Mouse (Mus musculus): ENCODE data around the gene Hk1. TPM values are rescaled to one million over a fixed set of nuclear protein-coding genes. Genes with fewer than 3 reads are reported as not detected.
"Not testable (repeated sequence)": the region's sequence is repeated elsewhere in the genome, so short reads cannot be mapped to it uniquely, and the experiment has no call there.

Hk1 gene
- polyA plus RNA-seq, 1 experiment from 2014 or later, result 24.1 TPM

DNA sequence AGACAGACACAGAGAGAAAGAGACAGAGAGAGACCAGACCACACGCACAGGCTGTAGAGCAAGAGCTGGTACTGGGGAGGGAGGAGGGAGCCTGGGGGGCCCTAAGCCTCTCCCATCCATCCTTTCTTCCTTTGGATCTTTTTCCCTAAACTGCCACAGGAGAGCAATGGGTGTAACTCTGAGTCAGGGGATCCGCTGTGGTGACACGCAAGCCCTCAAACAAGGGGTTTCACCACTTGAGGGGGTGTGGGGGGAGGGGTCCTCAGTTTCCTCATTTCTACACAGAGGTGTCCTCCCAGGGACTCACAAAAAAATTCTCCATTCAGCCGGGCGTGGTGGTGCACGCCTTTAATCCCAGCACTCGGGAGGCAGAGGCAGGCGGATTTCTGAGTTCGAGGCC is 48.4 kb downstream of the Hk1 start:
- no peaks in the 10 kb centered on the region for H3K27me3 ChIP-seq (replicated peaks; ENCODE audit: control insufficient read depth, insufficient read depth, low read length)
- no peak overlapping the region for H3K27ac ChIP-seq (ENCODE audit: low read depth)
- H3K36me3 ChIP-seq (ENCODE audit: control insufficient read depth, insufficient read depth, low read length), result no peaks in the 10 kb centered on the region
- no peak overlapping the region for H3K4me3 ChIP-seq (ENCODE audit: low read depth, low read length)
- no peak overlapping the region for H3K4me2 ChIP-seq (ENCODE audit: low read length)
- DNase-seq (ENCODE audit: low spot score) (no peak), ATAC-seq (replicated peaks; ENCODE audit: low FRiP score, low TSS enrichment, low read depth) (no peak)
- 95% methylated on average over 9 of the region's 9 CpGs for WGBS
- no peaks in the 10 kb centered on the region; the same call in 1 of the 2 replicates for H3K4me1 ChIP-seq (replicated peaks; ENCODE audit: control insufficient read depth, insufficient read depth, low read length)
- no peak overlapping the region for H3K9ac ChIP-seq (ENCODE audit: low read length)
- no peaks in the 10 kb centered on the region for H3K9me3 ChIP-seq (ENCODE audit: control insufficient read depth, low read length)

DNA sequence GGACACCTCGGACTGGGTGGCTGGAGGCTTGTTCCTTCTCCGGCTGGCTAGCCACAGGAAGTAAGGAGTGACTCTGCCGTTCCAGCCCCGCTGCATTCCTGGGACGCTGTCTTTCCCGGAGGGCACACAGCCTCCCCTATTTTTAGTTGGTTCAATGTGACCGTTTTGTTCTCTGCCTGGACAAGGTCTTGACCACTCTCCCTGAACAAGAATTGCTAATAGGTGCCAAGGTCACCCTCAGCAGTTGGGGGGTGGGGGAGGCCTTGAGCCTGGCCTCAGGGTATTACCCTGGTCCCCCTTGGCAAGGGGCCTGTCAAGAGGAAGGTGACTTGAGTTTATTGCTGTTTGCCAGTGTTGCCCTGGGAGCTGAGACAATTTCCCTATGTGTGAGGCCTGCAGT is 49.9 kb downstream of the Hk1 start:
- no peak for ATAC-seq (replicated peaks; ENCODE audit: low FRiP score, low TSS enrichment, low read depth)
- Histone ChIP-seq H3K4me2 (ENCODE audit: low read length) (no peak overlapping the region), H3K36me3 (ENCODE audit: control insufficient read depth, insufficient read depth, low read length) (no peaks in the 10 kb centered on the region), H3K27me3 (replicated peaks; ENCODE audit: control insufficient read depth, insufficient read depth, low read length) (no peaks in the 10 kb centered on the region), H3K9ac (ENCODE audit: low read length) (no peak overlapping the region), H3K9me3 (ENCODE audit: control insufficient read depth, low read length) (no peaks in the 10 kb centered on the region), H3K27ac (ENCODE audit: low read depth) (no peak overlapping the region), H3K4me3 (ENCODE audit: low read depth, low read length) (no peak overlapping the region), H3K4me1 (replicated peaks; ENCODE audit: control insufficient read depth, insufficient read depth, low read length) (no peaks in the 10 kb centered on the region; the same call in 1 of the 2 replicates)
- WGBS, result 65% methylated on average over 7 of the region's 7 CpGs
- DNase-seq (ENCODE audit: low spot score), result no peak

GRCm38 (mm10) chr10:62328886-62329412 is 50.8 kb downstream of the Hk1 start:
- H3K4me2 ChIP-seq (ENCODE audit: low read length), result no peak overlapping the region
- no peaks in the 10 kb centered on the region for H3K9me3 ChIP-seq (ENCODE audit: control insufficient read depth, low read length)
- no peak overlapping the region for H3K9ac ChIP-seq (ENCODE audit: low read length)
- WGBS, result 88% methylated on average over 10 of the region's 10 CpGs
- no peak overlapping the region for H3K4me3 ChIP-seq (ENCODE audit: low read depth, low read length)
- H3K27ac ChIP-seq (ENCODE audit: low read depth), result no peak overlapping the region
- H3K27me3 ChIP-seq (replicated peaks; ENCODE audit: control insufficient read depth, insufficient read depth, low read length), result no peaks in the 10 kb centered on the region
- no peaks in the 10 kb centered on the region for H3K36me3 ChIP-seq (ENCODE audit: control insufficient read depth, insufficient read depth, low read length)
- no peaks in the 10 kb centered on the region; the same call in 1 of the 2 replicates for H3K4me1 ChIP-seq (replicated peaks; ENCODE audit: control insufficient read depth, insufficient read depth, low read length)
- no peak for ATAC-seq (replicated peaks; ENCODE audit: low FRiP score, low TSS enrichment, low read depth)
- DNase-seq (ENCODE audit: low spot score), result no peak

- H3K4me1 ChIP-seq (replicated peaks; ENCODE audit: control insufficient read depth, insufficient read depth, low read length), result no peaks in the 10 kb centered on the region; the same call in 1 of the 2 replicates
- WGBS, result 60% methylated on average over 23 of the region's 23 CpGs
- H3K9me3 ChIP-seq (ENCODE audit: control insufficient read depth, low read length), result no peaks in the 10 kb centered on the region
- no peaks in the 10 kb centered on the region for H3K27me3 ChIP-seq (replicated peaks; ENCODE audit: control insufficient read depth, insufficient read depth, low read length)
- ATAC-seq (replicated peaks; ENCODE audit: low FRiP score, low TSS enrichment, low read depth) (no peak), DNase-seq (ENCODE audit: low spot score) (no peak)
- no peaks in the 10 kb centered on the region for H3K36me3 ChIP-seq (ENCODE audit: control insufficient read depth, insufficient read depth, low read length)
- no peak overlapping the region for H3K9ac ChIP-seq (ENCODE audit: low read length)
- H3K27ac ChIP-seq (ENCODE audit: low read depth), result no peak overlapping the region
- H3K4me2 ChIP-seq (ENCODE audit: low read length), result no peak overlapping the region
- no peak overlapping the region for H3K4me3 ChIP-seq (ENCODE audit: low read depth, low read length)
Measured at GRCm38 (mm10) chr10:62327572-62328317, 52.0 kb downstream of the Hk1 start.

DNA sequence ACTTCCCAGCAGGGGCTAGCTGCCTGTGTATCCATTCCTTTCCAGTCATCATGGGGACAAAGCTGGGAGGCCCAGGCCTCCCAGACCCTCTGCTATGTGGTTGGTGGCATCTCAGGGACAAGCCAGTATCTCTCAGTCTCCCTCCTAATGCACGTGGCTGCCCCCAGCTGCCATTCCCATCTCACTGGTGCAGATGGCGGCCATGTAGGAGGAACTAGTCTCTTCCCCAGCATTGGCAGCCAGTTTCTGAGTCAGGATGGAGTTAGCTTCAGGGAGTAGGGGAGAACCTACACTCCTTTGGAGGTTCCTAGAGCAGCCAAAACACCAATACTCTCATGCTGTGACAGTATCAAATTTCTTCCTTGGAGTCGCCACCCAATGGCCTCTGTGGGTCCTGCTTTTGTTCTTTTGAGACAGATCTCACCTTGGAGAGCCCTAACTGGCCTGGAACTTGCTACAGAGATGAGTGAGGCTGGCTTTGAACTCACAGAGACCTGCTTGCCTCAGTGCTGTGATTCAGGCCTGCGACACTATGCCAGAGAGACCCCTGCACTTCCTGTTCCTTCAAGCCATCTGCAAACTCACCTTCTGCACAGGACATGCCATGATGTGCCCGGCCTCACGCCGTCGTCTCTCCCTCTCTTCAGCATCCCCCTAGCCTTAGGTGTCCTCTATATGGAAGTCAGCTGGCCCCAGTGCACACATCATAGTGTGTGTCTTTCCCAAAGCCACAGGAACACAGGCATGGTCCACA is 52.7 kb downstream of the Hk1 start:
- Histone ChIP-seq H3K9me3 (ENCODE audit: control insufficient read depth, low read length) (no peaks in the 10 kb centered on the region), H3K4me2 (ENCODE audit: low read length) (no peak overlapping the region), H3K36me3 (ENCODE audit: control insufficient read depth, insufficient read depth, low read length) (no peaks in the 10 kb centered on the region), H3K9ac (ENCODE audit: low read length) (no peak overlapping the region), H3K4me3 (ENCODE audit: low read depth, low read length) (no peak overlapping the region), H3K27me3 (replicated peaks; ENCODE audit: control insufficient read depth, insufficient read depth, low read length) (no peaks in the 10 kb centered on the region), H3K27ac (ENCODE audit: low read depth) (no peak overlapping the region), H3K4me1 (replicated peaks; ENCODE audit: control insufficient read depth, insufficient read depth, low read length) (no peaks in the 10 kb centered on the region; the same call in 1 of the 2 replicates)
- no peak for ATAC-seq (replicated peaks; ENCODE audit: low FRiP score, low TSS enrichment, low read depth)
- 80% methylated on average over 8 of the region's 8 CpGs for WGBS
- no peak for DNase-seq (ENCODE audit: low spot score)

GRCm38 (mm10) chr10:62326002-62326401 is 53.7 kb downstream of the Hk1 start:
- Histone ChIP-seq H3K27me3 (replicated peaks; ENCODE audit: control insufficient read depth, insufficient read depth, low read length) (no peaks in the 10 kb centered on the region), H3K27ac (ENCODE audit: low read depth) (no peak overlapping the region), H3K9ac (ENCODE audit: low read length) (no peak overlapping the region), H3K4me1 (replicated peaks; ENCODE audit: control insufficient read depth, insufficient read depth, low read length) (no peaks in the 10 kb centered on the region; the same call in 1 of the 2 replicates), H3K4me2 (ENCODE audit: low read length) (no peak overlapping the region), H3K9me3 (ENCODE audit: control insufficient read depth, low read length) (no peaks in the 10 kb centered on the region), H3K36me3 (ENCODE audit: control insufficient read depth, insufficient read depth, low read length) (no peaks in the 10 kb centered on the region), H3K4me3 (ENCODE audit: low read depth, low read length) (no peak overlapping the region)
- ATAC-seq (replicated peaks; ENCODE audit: low FRiP score, low TSS enrichment, low read depth) (no peak), DNase-seq (ENCODE audit: low spot score) (no peak)
- 92% methylated on average over 8 of the region's 8 CpGs for WGBS

GRCm38 (mm10) chr10:62322821-62323220 is 56.9 kb downstream of the Hk1 start:
- not testable (repeated sequence) for ATAC-seq (replicated peaks; ENCODE audit: low FRiP score, low TSS enrichment, low read depth); H3K9me3 ChIP-seq (ENCODE audit: control insufficient read depth, low read length); H3K36me3 ChIP-seq (ENCODE audit: control insufficient read depth, insufficient read depth, low read length); H3K4me1 ChIP-seq (replicated peaks; ENCODE audit: control insufficient read depth, insufficient read depth, low read length); H3K9ac ChIP-seq (ENCODE audit: low read length); H3K4me2 ChIP-seq (ENCODE audit: low read length); H3K27ac ChIP-seq (ENCODE audit: low read depth); H3K4me3 ChIP-seq (ENCODE audit: low read depth, low read length); H3K27me3 ChIP-seq (replicated peaks; ENCODE audit: control insufficient read depth, insufficient read depth, low read length); DNase-seq (ENCODE audit: low spot score)
- 92% methylated on average over 8 of the region's 8 CpGs for WGBS

DNA sequence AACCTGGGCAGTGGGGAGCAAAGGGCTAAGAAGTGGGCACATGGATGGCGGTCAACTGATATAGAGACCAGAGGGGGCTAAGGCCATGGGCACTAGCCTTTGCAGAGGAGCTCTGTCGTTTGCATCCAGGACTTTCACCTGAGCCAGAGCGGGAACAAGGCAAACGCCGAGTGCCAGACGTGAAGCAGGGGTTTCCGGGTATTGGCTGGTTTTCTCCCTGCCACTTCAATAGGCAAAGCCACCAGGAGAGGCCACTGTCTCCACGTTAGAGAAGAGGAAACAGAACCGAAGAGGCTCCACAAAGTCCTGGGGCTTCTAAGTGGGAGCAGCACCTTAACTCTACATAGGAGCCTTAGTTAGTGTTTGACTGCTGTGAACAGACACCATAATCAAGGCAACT is 58.3 kb downstream of the Hk1 start:
- DNase-seq (ENCODE audit: low spot score) (no peak), ATAC-seq (replicated peaks; ENCODE audit: low FRiP score, low TSS enrichment, low read depth) (no peak)
- Histone ChIP-seq H3K4me3 (ENCODE audit: low read depth, low read length) (no peak overlapping the region), H3K9ac (ENCODE audit: low read length) (no peak overlapping the region), H3K36me3 (ENCODE audit: control insufficient read depth, insufficient read depth, low read length) (no peaks in the 10 kb centered on the region), H3K27ac (ENCODE audit: low read depth) (no peak overlapping the region), H3K4me2 (ENCODE audit: low read length) (no peak overlapping the region), H3K9me3 (ENCODE audit: control insufficient read depth, low read length) (no peaks in the 10 kb centered on the region), H3K27me3 (replicated peaks; ENCODE audit: control insufficient read depth, insufficient read depth, low read length) (no peaks in the 10 kb centered on the region), H3K4me1 (replicated peaks; ENCODE audit: control insufficient read depth, insufficient read depth, low read length) (no peaks in the 10 kb centered on the region)
- WGBS, result 61% methylated on average over 9 of the region's 9 CpGs
